Mouse (Mus musculus) cerebral cortex, adult 2 months (tissue): ENCODE results near the gene Ifna6.

ENCODE experiments used
- WGBS: fragments of 180-500 bp; shearing (Covaris S2); methylation state at CpG from one replicate; pipeline ENCODE4 v1.1.7; 2018; 5-methylcytosine and 5-hydroxymethylcytosine counted together

Ifna6 gene

DNA sequence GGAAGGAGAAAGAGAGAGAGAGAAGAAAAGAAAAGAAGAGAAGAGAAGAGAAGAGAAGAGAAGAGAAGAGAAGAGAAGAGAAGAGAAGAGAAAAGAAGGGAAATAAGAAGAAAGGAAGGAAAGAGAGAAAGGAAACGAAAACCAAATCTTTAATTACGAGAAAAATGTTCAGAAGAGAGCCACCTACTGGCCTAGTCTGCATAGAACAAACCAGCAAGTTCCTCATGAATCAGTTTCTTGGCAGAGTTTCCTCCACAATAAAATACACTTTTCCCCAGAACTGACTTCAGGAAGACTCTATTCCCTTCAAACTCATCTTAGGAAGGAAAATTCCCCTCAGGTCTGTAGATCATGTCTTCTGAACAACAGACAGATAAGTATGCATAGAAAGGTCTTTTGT, 18.1 kb downstream of the Ifna6 start:
- WGBS, result 19% methylated on average over 2 of the region's 2 CpGs

DNA sequence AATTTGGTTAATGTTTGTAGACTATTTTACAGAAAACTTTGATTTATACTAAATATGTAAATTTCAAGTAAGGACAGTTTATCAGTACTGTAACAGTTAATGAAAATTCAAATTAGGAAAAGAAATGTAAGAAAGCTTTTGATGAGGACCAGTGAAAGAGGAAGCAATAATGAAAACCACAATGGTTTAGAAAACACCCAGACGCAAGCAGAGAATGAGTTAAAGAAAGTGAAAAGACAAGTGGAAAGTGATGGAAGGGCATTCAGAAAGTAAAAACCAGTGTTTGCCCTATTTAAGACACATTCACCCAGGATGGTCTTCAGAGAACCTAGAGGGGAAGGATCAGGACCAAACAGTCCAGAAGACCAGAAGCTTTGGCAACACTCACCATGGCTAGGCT, 22.5 kb downstream of the Ifna6 start, which contains the start of gene Ifna1:
TSS of gene Ifna1 (plus strand) at position 390 of the 400 bp plus-strand sequence.
- 80% methylated on average over 1 of the region's 1 CpGs for WGBS

DNA sequence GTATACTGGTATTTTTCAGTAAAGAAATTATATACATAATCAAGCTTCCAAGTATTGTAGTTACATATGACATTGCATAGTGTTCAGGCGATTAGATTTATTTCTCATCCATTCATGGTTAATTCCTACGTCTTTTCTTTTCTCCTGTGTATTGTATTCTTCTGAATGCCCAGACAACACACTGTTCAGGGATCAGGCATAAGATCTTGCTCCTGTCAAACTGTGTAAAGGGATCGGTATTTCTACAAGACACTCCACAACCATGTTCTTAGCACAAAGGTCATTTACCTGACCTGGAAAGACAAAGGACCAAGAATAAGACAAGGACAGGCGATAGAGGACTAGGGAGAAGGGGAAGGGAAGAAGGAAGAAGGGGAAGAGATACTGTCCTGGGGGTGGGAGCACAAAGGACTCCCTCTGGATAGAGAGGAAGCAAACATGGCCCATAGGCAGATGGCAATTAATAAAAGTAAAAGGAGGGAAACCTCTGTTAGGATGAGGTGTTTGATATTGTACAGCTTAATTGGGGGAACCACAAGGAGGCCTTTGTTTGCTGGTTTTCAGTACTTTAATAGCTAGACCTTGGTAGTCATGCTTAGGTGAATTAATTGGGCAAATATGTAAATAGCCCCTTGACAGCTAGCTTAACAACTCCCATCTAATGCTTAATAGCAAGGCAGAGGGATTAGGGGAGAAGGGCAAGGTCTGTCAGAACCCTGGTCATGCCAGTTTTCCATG, 24.0 kb downstream of the Ifna6 start:
- 67% methylated on average over 4 of the region's 4 CpGs for WGBS

DNA sequence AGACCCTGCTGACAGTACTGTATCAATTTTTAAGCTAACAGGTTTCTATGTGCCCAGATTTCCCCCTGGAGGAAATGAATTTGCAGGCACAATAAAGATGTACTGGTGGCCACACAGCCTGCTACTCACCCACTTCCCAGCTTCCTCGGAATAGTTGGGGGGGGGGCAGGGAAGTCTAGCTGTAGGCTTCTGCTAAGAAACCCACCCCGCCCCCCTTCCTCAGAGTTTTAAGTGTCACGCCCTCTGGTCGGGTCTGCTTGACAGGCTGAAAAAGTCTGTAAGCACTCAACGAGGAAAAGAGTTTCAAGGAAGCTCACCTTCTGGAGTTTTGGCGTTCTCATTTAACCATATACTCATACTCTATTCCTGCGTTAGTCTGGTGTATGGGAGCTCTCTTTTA, 36.1 kb downstream of the Ifna6 start:
- 32% methylated on average over 7 of the region's 7 CpGs for WGBS

DNA sequence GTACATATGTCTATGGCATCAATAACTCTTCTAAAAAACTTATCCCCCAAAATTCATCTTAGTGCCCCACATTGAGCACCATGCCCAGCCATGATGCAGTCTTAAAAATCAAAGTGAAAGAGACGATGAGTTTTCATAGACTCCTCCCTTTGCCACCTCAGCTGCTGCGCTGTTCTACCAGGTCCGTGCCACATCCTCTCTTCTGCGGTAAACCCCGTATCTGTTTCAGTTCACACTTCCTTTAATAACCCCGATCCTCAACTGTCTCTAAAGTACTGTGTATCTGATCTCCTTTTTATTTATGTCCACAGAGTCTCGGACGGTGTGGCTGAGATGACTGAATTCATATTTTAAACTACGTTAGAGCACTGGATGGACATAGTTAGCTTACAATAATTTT, 37.4 kb downstream of the Ifna6 start:
- 75% methylated on average over 9 of the region's 9 CpGs for WGBS

DNA sequence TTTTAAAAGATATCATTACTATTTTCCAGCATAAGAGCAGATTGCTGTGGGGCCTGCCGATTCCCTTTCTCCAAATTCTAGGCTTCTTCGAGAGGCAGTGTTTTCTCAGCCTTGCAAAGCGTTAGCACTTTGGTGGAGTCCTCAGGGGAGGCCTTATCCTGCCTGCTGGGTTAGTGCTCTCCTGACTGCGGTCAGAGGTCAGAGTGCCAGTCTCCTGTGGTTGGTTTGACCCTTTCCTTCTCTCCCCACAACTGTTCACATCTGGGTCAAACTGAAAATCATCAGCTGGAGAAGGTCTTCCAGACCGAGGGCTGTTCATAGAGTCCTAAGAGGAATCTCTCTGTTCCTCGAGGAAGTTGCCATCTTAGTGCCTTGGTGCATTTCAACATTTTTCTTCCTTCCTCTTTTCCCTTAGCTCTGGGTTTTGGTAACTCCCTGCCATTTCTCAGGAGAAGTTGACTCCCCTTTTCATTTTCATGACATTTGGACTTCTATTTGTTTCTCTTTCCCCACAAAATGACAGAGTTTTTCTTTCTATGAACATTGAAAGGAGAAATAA, 37.9 kb downstream of the Ifna6 start:
- WGBS, result 74% methylated on average over 6 of the region's 6 CpGs

DNA sequence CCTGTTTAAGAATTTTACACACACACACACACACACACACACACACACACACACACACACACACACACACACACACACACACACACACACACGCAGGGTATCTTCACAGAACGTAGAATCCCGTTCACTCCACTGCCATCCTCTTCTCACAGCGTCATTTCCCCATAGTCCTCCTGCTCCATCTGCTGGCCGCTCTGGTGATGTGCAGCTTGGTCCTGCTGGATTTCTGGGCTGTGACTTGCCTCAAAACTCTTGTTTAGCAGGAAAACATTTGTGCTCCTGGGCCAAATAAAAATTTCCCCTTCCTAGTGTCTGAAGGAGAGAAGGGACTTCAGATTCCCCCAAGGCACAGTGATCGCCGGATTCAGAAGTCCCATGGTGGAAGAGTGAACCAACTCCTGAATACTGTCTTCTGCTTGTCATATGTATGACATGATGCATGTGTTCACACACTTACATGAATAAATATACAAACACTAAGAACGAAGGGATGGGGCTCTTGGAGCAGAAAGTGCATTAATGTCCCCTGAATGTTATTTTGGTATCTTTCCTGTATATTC, 40.2 kb downstream of the Ifna6 start:
- WGBS, result 2% methylated on average over 8 of the region's 8 CpGs

DNA sequence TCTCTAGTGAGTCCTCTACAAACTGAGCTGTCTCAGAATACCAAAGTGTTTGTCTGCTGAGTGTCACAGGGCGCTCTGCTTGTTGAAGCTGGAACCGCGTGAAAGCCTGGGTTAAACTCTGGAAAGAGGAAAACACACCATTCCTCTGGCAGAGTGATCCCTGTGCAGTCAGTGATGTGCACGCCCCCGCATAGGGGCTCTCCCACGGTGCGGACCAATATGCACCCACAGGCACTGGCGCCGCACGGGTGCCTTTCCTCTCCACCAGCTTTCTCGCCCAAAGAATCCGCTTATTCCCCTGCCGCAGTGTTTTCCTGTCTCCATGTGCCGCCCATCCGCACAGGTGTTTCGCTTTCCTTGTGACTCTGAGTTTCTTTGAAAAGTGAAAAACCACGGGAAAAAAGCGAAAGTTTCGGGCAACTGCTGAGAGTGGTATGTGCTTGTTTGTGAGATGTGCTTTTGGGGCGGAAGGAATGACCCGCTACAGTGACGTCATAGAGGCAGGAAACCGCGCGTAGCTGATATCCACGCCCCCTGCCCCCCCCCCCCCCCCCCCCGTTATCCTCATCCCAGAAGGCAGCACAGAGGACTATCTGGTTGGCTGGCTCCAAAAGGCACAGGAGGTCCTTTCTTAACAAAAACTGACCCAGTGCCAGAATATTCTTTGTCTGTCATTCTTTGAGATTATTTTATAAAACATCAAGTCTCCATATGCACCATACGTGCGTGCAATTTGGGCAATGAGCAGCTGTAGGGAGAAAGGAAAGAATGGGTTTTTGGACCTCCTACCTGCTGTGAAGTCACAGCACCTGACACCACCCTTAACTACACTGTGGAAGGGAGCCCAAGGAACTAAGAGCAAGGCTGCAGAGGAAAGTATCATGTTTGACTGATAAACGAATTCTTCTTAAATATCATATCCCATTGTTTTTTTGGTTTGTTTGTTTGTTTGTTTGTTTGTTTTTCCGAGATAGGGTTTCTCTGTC, 41.0 kb downstream of the Ifna6 start:
- 7% methylated on average over 31 of the region's 31 CpGs for WGBS

DNA sequence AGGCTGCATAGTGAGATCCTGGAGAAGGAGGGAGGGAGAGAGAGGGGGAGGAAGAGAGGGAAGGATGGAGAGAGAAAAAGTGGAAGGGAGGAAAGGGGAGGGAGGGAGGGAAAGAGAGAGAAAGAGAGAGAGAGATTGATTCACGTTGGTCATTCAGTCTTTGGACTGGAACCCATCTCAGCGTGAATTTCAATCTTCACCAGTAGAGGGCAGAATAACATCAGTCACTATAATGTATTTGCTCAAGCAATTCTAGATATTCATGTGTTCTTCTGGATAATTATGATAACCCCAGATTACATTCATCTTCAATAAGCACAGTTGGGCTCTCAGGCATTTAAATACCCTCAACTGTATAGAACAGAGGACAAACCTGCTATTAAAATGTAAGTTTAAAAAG, 45.5 kb downstream of the Ifna6 start:
- 1% methylated on average over 2 of the region's 2 CpGs for WGBS

DNA sequence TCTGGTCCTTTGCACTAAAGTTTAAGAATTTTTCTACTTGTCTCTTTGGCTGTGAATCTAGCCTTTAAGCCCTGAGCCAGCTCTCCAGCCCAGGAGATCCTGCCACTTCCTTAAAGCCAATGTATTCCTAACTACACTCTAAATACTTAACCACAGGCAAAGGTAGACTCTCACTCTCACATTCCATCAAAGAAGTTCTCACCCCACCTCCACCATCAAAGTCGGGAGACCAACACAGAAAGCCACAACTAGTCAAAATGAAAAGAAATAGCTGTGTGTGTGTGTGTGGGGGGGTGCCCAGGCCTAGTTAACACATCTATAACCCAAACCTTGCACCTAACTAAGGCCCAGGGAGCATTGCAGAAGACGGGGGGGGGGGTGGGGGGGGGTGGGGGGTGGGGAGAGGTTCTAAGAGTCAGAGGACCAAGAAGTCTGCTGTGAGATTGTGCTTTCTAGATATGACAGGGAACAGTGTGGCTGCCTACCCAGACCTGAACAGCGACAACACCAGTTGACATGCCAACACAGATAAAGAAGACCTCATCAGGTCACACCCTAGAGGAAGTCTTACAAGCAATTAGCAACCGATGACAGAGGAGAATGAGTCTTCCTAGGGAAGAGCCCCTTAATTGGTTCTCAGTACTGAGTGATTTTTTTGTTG, 48.3 kb downstream of the Ifna6 start:
- WGBS, result 74% methylated on average over 4 of the region's 4 CpGs

DNA sequence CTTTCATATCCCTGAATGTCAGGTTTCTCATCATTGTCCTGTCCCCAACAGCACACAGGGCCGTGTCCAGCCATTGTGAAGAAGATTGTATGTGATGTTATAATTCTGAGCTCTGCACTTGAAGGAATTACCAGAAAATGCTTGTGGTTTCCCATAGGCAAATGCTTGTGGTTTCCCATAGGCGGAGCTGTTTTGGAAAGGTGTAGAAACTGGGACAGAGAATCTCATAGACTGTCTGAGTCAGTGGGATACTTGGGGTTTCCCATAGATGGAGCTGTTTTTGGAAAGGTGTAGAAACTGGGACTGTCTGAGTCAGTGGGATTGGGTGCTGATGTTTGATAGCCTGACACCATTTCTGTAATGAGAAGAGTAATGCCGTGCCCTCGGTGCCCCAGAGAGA, 49.3 kb downstream of the Ifna6 start:
- 86% methylated on average over 4 of the region's 4 CpGs for WGBS
